Mouse (Mus musculus) ovary, postnatal 10 days (tissue): ENCODE data around the gene Tmprss11e.

ENCODE experiments used
- DNase-seq: peaks from one replicate; pipeline ENCODE4 v3.0.0; 2022; ENCODE audit warnings: low spot score

The Tmprss11e gene

DNA sequence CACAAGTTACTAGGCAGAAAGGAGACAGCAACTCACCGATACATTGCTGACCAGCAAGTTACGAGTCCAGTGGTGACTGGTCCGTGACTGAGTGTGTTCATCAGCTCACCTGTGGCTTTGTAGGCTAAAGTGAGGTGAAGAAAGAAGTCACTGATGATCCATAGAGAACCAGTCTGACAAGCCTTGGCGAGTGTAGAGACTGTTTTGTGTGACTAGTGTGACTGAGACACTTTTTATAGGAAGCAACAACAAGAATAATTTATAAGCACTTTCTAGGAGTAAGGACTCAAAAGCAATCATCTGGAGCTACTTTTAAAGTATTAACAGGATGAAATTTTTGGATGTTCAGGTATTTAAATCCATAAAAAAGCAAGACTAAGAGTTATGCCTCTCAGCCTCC lies at the start of gene Tmprss11e:
TSS of gene Tmprss11e (minus strand) at position 101 of the 400 bp plus-strand sequence.
- no peak for DNase-seq

DNA sequence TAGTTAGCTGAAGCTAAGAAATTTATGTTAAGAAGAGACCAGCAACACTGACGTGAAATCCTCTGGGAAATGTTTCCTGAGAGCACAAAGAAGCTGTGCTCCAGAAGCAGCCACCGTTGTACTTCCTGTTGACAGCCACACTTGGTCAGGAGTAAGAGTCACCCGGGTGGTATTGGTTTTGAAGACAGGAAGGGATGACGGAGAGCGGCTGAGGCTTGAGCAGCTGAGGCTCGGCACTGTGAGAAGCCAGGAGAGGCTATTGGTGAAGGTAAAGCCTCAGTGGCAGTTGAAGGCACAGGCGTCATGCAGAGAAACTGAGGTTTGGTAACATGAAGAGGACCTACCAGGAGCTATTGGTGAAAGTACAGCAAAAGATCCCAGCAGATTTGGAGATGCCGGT lies 47.2 kb upstream of the Tmprss11e start:
- DNase-seq = no peak

DNA sequence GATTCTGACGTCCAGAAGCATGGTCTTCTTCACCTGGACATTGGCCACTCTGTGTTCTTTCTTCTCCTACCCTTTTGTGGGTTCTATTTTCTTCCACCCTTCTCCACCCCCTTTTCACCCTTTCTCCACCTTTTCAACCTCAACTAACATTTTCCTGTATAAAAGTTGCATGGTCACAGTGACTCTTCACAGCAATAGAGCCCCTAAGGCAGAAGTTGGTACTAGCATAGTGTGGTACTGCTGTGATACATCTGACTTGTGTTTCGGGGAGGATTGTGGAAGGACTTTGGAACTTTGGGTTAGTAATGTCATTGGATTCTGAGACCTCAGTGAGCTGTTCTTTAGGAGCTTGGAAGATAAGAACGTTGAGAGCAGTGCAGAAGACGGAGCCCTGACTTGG lies 46.6 kb upstream of the Tmprss11e start:
- no peak for DNase-seq

DNA sequence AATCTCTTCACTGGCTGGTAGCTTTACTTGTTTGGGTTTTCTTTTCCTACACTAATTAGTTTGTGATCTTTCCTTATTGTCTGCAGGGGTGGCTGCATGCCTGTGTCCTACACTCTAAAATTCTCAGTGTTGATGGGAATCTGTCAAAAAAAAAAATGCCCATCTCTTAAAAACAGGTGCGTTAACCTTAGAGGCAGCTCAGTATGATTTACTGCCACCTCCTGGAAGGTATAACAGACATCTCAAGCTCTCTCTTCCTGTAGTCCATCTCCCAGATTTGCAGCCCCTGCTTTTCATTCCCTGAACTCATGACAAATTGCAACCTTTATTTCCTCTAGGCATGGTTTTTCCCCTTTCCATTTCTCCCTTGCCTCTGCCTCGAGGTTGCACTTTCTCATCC lies 44.3 kb upstream of the Tmprss11e start:
- no peak for DNase-seq

DNA sequence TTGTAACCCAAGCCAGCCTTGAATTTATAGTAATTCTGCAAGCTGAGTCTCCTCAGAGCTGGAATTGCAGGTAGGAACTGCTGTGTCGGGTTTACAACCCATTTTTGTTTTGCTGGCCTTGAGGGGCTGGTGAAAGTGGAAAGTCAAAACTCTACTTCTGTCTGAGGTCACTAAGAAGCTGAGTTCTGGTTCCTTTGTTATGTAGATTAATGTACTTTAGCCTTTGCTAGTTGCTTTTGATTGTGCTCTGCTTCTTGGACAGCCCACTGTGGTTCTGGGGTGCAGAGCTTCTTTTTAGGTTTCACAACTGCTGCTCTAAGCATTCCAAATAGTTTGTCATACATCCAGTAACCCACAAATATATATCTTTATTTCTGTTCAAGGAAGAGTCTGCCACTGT lies 41.2 kb upstream of the Tmprss11e start:
- DNase-seq = no peak

DNA sequence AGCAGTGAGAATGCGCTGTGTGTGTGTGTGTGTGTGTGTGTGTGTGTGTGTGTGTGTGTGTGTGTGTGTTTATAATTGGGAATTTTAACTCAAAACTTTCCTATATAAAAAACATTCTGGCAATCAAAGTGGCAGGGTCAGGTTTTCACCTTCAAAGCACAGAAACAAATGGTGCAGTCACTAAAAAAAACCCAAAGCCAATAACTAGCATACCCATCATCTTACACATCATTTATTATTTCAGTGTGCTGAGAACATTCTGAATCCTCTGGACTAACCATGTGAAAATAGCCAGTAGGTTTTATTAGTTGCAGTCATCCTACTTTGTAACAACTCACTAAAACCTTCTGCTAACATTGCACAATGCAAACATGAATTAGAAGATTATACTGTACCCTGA lies 38.6 kb upstream of the Tmprss11e start:
- DNase-seq = no peak

DNA sequence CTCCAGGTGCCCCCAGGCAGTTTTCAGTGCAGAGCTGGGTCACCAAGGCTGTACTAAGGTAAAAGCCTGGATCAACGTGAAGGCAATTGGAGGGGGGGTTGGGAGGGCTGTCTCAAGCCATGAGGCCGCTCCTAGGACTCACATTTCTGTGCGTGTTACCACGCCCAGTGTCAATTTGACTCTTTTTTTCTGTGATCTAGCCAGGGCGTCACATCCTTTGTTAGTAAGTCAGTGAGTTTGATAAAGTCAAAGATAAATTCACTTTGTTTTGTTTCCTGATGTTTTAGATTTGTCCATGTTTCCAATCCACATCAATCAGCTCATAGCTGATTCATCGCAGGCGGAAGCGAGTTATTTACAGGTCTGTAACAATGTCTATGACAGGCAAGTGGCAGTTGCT lies 37.4 kb upstream of the Tmprss11e start:
- no peak for DNase-seq

DNA sequence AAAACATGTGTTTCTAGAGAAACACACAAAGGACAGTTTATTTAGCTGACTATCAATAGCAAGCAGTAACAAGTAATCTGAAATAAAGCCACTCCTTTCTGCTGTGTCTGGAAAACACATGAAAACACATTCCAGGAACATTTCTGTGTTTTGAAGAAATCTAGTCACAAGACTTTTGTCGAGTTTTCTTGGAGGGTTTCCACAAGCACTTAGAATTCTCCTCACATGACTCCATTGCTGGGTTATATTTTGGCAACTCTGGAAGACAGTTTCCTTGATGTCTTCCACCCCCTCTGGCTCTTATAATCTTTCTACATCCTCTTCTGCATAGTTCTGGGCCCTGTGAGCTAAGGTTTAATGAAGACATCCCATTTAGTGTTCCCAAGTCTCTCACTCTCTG lies 32.9 kb upstream of the Tmprss11e start:
- DNase-seq = no peak

DNA sequence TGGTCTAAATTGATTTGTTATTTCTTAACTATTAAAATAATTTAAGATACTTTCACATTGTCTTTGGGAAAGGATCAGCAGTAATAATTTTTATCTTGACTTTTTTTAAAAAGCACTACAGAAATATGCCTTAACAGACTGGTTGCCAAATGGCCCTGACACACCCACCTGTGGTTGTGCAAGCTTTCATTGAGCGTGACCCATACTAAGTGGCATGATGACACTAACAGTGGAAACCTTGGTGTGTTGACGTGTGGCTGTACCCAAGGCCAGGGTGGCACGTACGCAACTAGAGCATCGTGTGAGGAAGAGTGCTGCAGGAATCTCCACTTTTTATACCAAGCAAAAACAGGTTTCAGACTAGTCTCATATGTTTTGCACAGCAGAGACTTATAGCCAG lies 31.3 kb upstream of the Tmprss11e start:
- DNase-seq = no peak

DNA sequence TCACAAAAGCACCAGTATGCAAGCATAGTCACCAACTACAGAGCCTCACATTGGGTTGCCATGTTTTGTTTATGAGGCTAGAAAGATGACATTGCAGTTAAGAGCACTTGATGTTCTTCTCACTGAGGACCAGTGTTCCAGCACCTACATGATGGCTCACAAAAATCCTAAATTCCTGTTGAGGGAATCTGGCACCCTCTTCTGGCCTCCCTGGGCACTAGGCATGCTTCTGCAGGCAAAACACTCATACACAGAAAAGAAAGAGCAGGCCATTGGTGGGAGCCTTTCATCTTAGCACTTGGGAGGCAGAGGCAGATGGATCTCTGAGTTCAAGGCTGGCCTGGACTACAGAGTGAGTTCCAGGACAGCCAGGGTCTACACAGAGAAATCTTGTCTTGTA lies 25.4 kb upstream of the Tmprss11e start:
- DNase-seq = no peak

DNA sequence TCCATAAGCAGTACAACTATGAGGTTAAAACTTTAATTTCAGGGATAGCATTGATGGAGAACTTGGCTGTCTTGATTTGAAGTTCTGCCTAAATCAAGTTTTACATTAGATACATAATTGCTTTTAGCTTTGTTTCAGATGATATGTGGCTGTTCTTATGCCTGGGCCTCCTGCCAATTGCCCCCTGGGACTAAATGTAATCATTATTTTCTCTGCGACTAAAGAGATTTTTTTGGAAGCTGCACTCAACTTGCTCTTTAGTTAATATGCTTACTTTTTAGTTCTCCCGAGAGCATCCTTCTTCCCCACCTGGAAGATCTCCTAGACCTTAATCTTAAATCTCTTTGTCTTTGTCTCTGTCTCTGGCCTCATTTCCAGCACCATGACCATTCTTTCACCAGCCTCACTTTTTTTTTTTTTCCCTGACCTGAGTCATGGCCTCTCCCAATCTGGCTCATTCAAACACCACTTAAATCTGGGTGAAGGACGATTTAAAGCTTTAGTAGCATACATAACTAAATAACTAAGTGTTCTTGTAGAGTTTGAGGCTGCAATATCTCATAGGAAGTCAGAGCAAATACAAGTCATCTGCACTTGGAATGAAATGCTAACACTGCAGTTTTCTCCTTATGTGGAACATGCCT lies 23.5 kb upstream of the Tmprss11e start:
- no peak for DNase-seq

DNA sequence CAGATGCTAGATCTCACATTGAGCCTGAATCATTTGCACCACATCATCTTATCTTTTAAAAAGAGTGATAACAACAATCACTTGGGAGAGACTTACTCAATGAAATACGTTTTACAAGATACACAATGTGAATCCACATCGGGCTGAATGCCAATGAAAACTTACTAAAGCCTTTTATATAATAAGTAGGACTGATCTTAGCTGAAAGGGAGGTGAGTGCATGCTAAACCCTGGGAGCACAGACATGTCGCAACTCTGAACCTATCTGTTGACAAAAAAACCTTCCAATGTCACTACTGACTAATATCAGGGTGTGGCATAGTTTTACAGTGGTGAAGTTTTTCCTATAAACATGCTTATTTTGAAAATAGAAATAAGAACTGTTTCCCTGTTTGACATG lies 2.8 kb downstream of the Tmprss11e start:
- DNase-seq = no peak

DNA sequence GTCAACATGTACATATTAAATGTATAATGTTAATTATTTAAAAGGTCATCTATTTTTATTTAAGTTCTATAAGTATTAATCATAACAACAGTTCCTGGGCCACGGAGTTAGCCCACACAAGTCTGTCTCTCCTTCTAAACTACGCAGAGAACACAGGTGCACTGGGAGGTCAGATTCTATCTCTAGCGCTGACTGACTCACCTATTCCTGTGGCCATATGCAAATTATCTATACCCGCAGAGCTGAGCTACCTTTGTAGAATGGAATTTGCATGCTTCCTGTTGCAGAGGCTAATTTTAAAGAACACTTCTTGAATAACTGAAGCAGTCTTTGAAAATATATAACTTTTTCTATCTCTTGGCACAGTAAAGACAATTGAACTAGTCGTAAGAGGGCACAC lies 4.5 kb downstream of the Tmprss11e start:
- DNase-seq = no peak

DNA sequence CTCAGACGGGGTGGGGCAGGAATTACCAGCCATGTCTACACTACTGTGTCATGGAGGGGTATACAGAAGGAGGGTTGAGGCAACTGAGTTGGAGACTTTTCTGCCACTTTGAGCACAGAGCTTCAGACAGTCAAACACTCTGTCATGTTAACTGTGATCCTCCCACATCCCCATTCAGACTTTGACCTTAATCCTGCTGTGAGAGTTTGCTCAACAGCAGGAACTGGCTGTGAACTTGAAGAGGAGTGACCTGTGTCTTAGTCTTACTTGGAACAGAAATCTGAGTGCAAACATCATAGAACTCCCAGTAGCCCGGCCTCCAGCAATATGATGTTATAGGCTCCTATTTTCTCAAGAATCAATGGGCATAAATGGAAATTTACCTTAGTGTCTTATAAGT lies 9.8 kb downstream of the Tmprss11e start:
- no peak for DNase-seq

DNA sequence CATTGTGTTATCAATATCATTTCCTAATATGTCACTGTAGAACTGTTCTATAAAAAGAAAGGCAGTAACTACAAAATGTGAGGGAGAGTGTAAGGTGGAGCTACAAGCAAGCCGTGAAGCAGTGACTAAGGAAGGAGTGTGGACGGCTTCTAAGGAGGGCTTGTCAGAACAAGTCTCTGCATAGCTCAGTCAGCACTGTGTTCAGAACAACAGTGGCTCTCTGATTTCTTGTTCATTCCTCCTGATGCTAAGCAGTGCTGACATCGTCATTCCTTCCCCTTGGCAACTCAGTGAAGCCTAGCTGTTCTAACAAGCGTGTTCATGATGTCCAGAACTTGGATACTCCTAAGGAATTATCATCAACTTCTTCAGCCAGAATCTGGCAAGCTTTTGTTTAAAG lies 15.0 kb downstream of the Tmprss11e start:
- no peak for DNase-seq

DNA sequence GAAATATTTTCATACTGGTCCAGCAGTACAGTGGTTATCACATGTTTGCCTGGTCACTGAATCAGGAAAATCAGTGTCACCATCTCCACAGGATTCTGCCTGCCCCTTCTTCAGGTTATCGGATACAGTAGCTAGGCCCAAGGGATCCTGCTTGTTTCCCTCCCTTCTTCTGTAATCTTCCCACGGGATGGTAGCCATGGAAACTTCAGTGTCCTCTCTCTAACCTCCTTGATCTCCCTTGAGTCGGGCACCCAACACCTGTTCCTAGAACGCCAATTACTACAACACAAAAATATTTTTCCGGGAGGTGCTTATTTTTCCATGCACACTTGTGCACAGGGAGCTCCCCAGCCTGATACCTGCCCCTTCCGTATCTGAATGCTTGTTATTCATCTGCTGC lies 17.0 kb downstream of the Tmprss11e start:
- DNase-seq = no peak

DNA sequence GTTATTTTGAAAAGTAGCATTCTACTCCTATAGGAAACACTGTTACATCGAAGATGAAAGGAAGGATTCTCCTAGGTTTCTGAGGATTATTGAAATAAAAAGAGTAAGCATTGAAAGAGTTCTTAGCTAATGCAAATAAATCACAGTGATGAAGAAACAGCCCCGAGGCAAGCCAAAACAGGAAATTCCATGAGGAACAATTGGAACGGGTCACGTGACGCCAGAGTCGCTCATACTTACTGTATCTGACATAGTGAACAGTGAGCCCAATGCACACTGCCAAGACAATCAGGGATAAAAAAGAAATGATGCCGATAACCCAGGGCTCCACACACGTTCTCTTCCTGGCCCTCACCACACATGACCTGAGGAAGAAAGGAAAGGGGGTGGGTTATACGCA lies 18.6 kb downstream of the Tmprss11e start:
- DNase-seq = no peak

DNA sequence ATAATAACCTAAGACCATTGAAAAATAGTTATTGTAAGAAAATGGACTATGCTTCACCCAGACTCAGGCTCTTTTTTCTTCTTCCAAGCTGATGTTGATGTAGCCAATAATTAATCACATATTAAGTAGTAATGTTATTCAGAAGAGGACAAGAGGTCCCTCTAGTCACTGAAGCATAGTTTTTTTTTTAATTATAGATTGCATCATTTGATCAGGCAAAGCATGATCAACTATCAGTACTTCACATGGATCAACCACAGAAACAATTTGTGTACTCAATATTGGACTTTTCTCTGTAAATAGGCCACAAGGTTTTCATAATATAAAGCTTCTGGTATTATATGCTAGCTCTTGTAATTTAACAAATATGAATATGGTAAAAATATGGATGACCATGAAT lies 20.6 kb downstream of the Tmprss11e start:
- DNase-seq = no peak

DNA sequence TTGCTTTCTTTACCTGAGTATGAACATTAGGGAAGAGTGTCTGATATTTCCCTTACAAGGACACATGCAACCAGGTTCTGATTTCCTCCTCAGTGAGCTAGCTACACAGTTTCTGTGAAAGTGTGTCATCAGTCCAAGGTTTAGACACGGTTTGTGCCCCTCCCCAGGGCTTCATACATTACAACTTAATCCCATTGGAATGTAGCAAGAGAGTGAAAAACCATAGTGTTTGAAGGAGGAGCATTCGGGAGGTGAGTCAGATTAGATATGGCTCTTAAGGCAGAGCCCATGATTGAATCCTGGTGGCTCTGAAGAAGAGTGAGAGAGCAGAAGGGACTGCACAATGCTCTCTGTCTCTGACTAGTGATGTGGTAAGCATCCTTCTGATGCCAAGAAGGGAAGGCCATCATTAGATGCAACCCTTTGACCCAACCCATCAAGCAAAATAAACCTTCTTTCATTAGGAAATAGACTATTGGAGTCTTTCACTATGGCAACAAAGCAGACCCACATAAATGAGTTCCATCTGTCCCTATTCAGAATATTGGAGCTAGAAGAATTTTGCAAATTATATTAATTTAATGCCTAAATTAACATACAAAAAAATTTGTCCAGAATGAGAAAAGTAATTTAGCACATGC lies 22.7 kb downstream of the Tmprss11e start:
- DNase-seq = no peak

DNA sequence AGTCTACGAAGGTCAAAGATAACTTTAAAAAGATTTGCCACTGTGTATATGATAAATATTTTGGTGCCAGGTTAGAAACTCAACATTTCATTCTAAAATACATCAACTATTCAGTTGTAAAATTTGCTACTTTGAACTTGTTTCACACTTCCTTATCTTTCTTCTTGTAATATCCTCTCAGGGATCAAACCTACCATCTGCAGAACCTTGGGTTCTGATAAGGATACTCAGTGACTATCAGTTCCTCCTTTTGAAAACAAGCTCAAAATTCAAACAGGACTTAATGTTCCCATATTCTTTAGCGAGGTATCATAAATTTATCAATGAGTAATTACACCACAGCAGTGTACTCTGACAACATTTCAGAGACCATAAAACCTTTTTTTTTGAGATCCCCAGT lies 30.6 kb downstream of the Tmprss11e start:
- DNase-seq = no peak

DNA sequence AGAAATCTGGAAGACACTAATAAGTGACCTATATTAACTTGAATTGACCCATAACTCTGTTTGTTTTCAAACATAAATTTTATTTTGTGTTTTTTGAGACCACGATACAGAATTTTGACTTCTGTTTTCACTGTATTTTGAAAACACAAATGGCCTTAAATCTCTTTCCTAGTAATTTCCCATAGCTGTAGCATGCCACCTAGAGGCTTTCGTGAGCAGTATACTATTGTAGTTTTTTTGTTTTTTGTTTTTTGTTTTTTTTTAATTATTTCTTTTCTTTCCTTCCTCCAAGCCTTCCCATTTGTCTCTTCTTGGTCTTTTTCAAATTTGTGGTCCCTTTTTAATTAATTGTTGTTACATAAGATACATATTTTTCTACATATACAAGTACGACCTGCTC lies 40.7 kb downstream of the Tmprss11e start:
- DNase-seq = no peak

DNA sequence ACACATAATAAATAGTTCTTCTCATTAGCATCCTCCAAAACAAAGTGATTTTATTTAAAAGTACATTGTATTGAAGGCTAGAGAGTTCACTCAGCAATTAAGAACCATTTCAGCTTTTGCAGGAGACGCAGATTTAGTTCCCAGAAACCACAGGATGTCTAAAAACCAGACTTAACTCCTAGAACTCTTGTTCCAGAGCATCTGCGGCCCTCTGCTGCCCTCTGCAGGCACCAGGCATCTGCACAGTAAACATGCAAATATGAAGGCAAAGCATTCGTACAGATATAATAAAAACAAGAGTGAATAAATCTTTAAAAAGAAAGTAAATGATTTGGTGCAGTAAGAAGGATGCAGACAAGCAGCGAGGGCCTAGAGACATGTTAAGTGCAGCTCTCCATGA lies 60.9 kb downstream of the Tmprss11e start:
- peak; percentile 15 for DNase-seq

DNA sequence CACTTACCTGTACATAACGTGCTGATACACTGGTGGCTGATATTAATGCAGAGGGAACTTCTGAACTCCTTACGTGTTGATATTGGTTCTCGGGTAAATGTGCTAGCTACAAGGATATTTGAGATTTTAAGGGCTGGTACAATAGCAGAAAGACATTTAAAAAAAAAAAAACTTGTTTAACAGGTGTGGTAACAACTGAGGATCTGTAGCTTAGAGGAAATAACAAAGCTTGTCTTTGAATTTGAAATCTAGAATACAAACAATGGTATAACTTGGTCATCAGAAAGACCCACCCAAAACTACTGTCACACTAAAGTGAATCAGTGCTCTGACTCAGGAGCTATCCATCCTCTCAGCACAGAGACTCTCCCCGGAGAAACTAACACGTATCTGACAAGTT lies 69.4 kb downstream of the Tmprss11e start, which contains the start of gene Tmprss11b:
TSS of gene Tmprss11b (minus strand) at position 101 of the 400 bp plus-strand sequence.
- no peak for DNase-seq
